Mouse (Mus musculus) MEL (cell line): Measurements from ENCODE around the gene Hsp90ab1. TPM values are rescaled to one million over a fixed set of nuclear protein-coding genes. Genes with fewer than 3 reads are reported as not detected.
A peak's percentile ranks its signal among the peaks of the same experiment; 100 is the strongest.

Experiments used
- DNase-seq: peaks from one replicate; pipeline ENCODE4 v3.0.0; 2011; ENCODE audit warnings: low read depth, low spot score
- H3K27ac ChIP-seq: 2 replicates; pipeline ENCODE4 v1.5.1; 2012; ENCODE audit warnings: low read depth, mild to moderate bottlenecking, control low read depth, low read length, moderate library complexity; ENCODE audit not compliant: control insufficient read depth
- H3K27me3 ChIP-seq, 2 experiments: fragments of 150-350 bp in 1 of 2; sonication (generic) in 1 of 2; 2 replicates each; pipeline ENCODE4 v1.6.1; 2012; ENCODE audit warnings: low read length in 2 of 2, mild to moderate bottlenecking in 2 of 2, improper control_type of control experiment in 1 of 2, moderate library complexity in 1 of 2; ENCODE audit not compliant: insufficient read depth in 2 of 2, control insufficient read depth in 1 of 2
- H3K36me3 ChIP-seq, 2 experiments: 2 replicates each; pipeline ENCODE4 v1.6.1; 2012 to 2014; ENCODE audit warnings: low read length in 2 of 2, improper control_type of control experiment in 1 of 2, inconsistent platforms in 1 of 2, mild to moderate bottlenecking in 1 of 2; ENCODE audit not compliant: insufficient read depth in 2 of 2, control insufficient read depth in 1 of 2
- H3K4me1 ChIP-seq, 2 experiments: fragments of 150-350 bp in 1 of 2; sonication (generic) in 1 of 2; 2 replicates each; pipeline ENCODE4 v1.6.1; 2012; ENCODE audit warnings: low read length in 2 of 2, improper control_type of control experiment in 1 of 2, mild to moderate bottlenecking in 1 of 2; ENCODE audit not compliant: insufficient read depth in 2 of 2, control insufficient read depth in 1 of 2
- H3K4me3 ChIP-seq, 2 experiments: fragments of 150-350 bp in 1 of 2; sonication (generic) in 1 of 2; 2 replicates each; pipeline ENCODE4 v1.5.1; 2012; ENCODE audit warnings: low read depth in 2 of 2, low read length in 2 of 2, mild to moderate bottlenecking in 2 of 2, moderate library complexity in 2 of 2, control low read depth in 1 of 2, improper control_type of control experiment in 1 of 2; ENCODE audit not compliant: control insufficient read depth in 1 of 2, insufficient read depth in 1 of 2
- H3K79me2 ChIP-seq: 2 replicates; pipeline ENCODE4 v1.6.1; 2012; ENCODE audit warnings: mild to moderate bottlenecking, low read length, moderate library complexity; ENCODE audit not compliant: control insufficient read depth, poor library complexity, insufficient read depth
- H3K9ac ChIP-seq: 2 replicates; pipeline ENCODE4 v1.6.1; 2012; ENCODE audit warnings: low read depth, mild to moderate bottlenecking, control low read depth, low read length, moderate library complexity; ENCODE audit not compliant: control insufficient read depth, poor library complexity, severe bottlenecking
- H3K9me3 ChIP-seq: fragments of 150-350 bp; sonication (generic); replicated peaks from 2 replicates; pipeline ENCODE4 v1.6.1; 2012; ENCODE audit warnings: mild to moderate bottlenecking, low read length, improper control_type of control experiment, moderate library complexity; ENCODE audit not compliant: insufficient read depth
- CHD1 ChIP-seq: IDR thresholded peaks from 2 replicates; pipeline ENCODE4 v1.6.1; 2012; ENCODE audit warnings: low read depth, mild to moderate bottlenecking, inconsistent platforms, low read length, improper control_type of control experiment
- EP300 ChIP-seq, 2 experiments: IDR thresholded peaks; 2 replicates each; pipeline ENCODE4 v1.6.1; 2011; ENCODE audit warnings: improper control_type of control experiment in 2 of 2, low read length in 2 of 2, low read depth in 1 of 2, mild to moderate bottlenecking in 1 of 2
- ETS1 ChIP-seq: IDR thresholded peaks from 2 replicates; pipeline ENCODE4 v1.6.1; 2012; ENCODE audit warnings: low read depth, mild to moderate bottlenecking, inconsistent platforms, low read length, improper control_type of control experiment, moderate library complexity
- GABPA ChIP-seq: IDR thresholded peaks from 2 replicates; pipeline ENCODE4 v1.6.1; 2012; ENCODE audit warnings: low read depth, mild to moderate bottlenecking, inconsistent platforms, low read length, improper control_type of control experiment, moderate library complexity
- JUND ChIP-seq: IDR thresholded peaks from 2 replicates; pipeline ENCODE4 v1.6.1; 2011; ENCODE audit warnings: low read depth, mild to moderate bottlenecking, improper control_type of control experiment, low read length
- MAFK ChIP-seq: IDR thresholded peaks from 2 replicates; pipeline ENCODE4 v1.6.1; 2011; ENCODE audit warnings: low read depth, mild to moderate bottlenecking, low read length, improper control_type of control experiment, borderline replicate concordance
- MAX ChIP-seq: IDR thresholded peaks from 2 replicates; pipeline ENCODE4 v1.6.1; 2011; ENCODE audit warnings: low read length, improper control_type of control experiment
- MXI1 ChIP-seq: IDR thresholded peaks from 2 replicates; pipeline ENCODE4 v1.6.1; 2011; ENCODE audit warnings: mild to moderate bottlenecking, low read depth, low read length, improper control_type of control experiment
- NELFE ChIP-seq: IDR thresholded peaks from 2 replicates; pipeline ENCODE4 v1.6.1; 2011; ENCODE audit warnings: low read depth, low read length, improper control_type of control experiment
- POLR2A ChIP-seq, 2 experiments: IDR thresholded peaks; 2 replicates each; pipeline ENCODE4 v1.6.1; 2011 to 2012; ENCODE audit warnings: low read length in 2 of 2, mild to moderate bottlenecking in 2 of 2, control low read depth in 1 of 2, improper control_type of control experiment in 1 of 2, low read depth in 1 of 2, moderate library complexity in 1 of 2; ENCODE audit not compliant: control insufficient read depth in 1 of 2, insufficient read depth in 1 of 2, poor library complexity in 1 of 2
- SMC3 ChIP-seq: IDR thresholded peaks from 2 replicates; pipeline ENCODE4 v1.6.1; 2011; ENCODE audit warnings: low read depth, low read length, improper control_type of control experiment
- UBTF ChIP-seq: IDR thresholded peaks from 2 replicates; pipeline ENCODE4 v1.6.1; 2012; ENCODE audit warnings: low read depth, mild to moderate bottlenecking, inconsistent platforms, low read length, improper control_type of control experiment, moderate library complexity, borderline replicate concordance; ENCODE audit not compliant: insufficient read depth
- polyA plus RNA-seq, 2 experiments: library from polyadenylated mRNA; stranded (reverse) in 1 of 2; unstranded in 1 of 2; fragments of >175 nt in 1 of 2; fragments of >200 nt in 1 of 2; gene quantifications; 2 replicates each; pipeline versions ENCODE4 v1.2.1 to v1.2.4; 2012; ENCODE audit warnings: low replicate concordance in 2 of 2, low read depth in 1 of 2; ENCODE audit not compliant: insufficient read length in 2 of 2, insufficient read depth in 1 of 2, missing spikeins in 1 of 2
- total RNA-seq: library from RNA; depleted of rRNA; stranded (reverse); fragments of 300-350 nt; gene quantifications from 2 replicates; pipeline ENCODE4 v1.2.3, GENCODE M21; 2012

The Hsp90ab1 gene
- total and polyA plus RNA-seq, 3 experiments = 1,032 to 27,726 (median 4,130) TPM

- no peak for TF ChIP-seq NELFE
- peak; percentile 82 for TF ChIP-seq SMC3
- no peak for TF ChIP-seq MAFK
- TF ChIP-seq, all 39 proteins: peak for 10
Measured at GRCm38 (mm10) chr17:45581567-45581983, 8.5 kb upstream of the Hsp90ab1 start (continued).

DNA sequence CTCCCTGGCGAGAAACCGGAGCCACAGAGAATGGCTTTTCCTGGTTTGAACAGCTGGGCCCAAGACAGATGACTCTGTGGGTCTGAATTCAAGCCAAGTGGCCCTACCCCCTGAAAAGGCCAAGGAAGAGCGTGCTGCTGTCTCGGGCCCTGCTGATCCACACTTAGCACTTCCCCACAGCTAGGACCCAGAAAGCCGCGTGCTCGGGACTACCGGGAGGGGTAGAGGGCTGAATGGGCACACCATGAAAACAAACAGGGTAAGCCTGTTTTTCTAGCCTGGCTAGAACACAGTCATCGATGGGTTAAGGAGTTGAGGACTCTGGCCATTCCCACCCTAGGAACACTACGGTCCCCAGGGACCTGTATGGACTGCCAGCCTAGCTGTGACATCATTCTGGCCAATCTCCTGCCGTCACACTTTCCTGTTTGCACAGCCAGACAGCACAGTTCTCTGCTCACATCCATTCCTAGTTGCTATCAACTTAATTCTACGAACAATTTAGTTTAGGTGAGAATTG lies 7.9 kb upstream of the Hsp90ab1 start:
- TF ChIP-seq MAX (peak; percentile 62; the same call in 1 of the 2 replicates), POLR2A (IDR thresholded peaks at IDR 0.05; ENCODE audit: control insufficient read depth in 1 of 2, insufficient read depth in 1 of 2, low read depth in 1 of 2, low read length in 2 of 2, poor library complexity in 1 of 2) (no peak), NELFE (no peak), MXI1 (0 out of 2 replicates have a peak, but pooled peaks have one; percentile 27), ETS1 (0 out of 2 replicates have a peak, but pooled peaks have one; percentile 12), EP300 (IDR thresholded peaks at IDR 0.05; ENCODE audit: low read depth in 1 of 2, low read length in 2 of 2) (peak in 1 of 2 experiments; percentile 31; a peak in 1 of 4 replicates), GABPA (no peak)
- Histone ChIP-seq H3K9ac (peak overlapping the region; percentile 64), H3K4me1 (peaks cover 20 to 39% of the 10 kb centered on the region in 2 experiments)

GRCm38 (mm10) chr17:45579554-45579953 lies 6.5 kb upstream of the Hsp90ab1 start:
- no peak overlapping the region for H3K4me3 ChIP-seq
- no peak for DNase-seq
- peaks cover 0 to 31% of the 10 kb centered on the region in 2 experiments; a peak in 2 of 4 replicates for H3K36me3 ChIP-seq
- H3K9me3 ChIP-seq = no peaks in the 10 kb centered on the region
- H3K9ac ChIP-seq = no peak overlapping the region
- H3K4me1 ChIP-seq = peaks cover 20 to 43% of the 10 kb centered on the region in 2 experiments
- no peak overlapping the region for H3K27ac ChIP-seq
- no peaks in the 10 kb centered on the region for H3K79me2 ChIP-seq
- no peaks in the 10 kb centered on the region for H3K27me3 ChIP-seq
- TF ChIP-seq CHD1 (no peak), JUND (no peak), EP300 (IDR thresholded peaks at IDR 0.05; ENCODE audit: low read depth in 1 of 2, low read length in 2 of 2) (no peak), UBTF (no peak)

More for the DNA sequence above, 7.9 kb upstream of the Hsp90ab1 start:
- DNase-seq = no peak
- Histone ChIP-seq H3K9me3 (no peaks in the 10 kb centered on the region), H3K4me3 (peak overlapping the region; percentile 23 to 39; a peak in 3 of 4 replicates), H3K36me3 (peaks cover 0 to 27% of the 10 kb centered on the region in 2 experiments; a peak in 2 of 4 replicates), H3K79me2 (no peaks in the 10 kb centered on the region), H3K27ac (peak overlapping the region; percentile 65), H3K27me3 (no peaks in the 10 kb centered on the region)
